Mouse (Mus musculus) adrenal gland, postnatal 0 days (tissue): ENCODE data around the gene Krtcap2. TPM values are rescaled to one million over a fixed set of nuclear protein-coding genes. Genes with fewer than 3 reads are reported as not detected.
A peak's percentile ranks its signal among the peaks of the same experiment; 100 is the strongest.

Experiments
- microRNA-seq: library from miRNA; unstranded; fragments of <30 nt; microRNA quantifications from one replicate; pipeline ENCODE4, GENCODE M21; 2016; ENCODE audit warnings: borderline replicate concordance; ENCODE audit not compliant: insufficient number of aligned reads
- polyA plus RNA-seq: library from polyadenylated mRNA; unstranded; fragments of >200 nt; fragmentation: Nextera tagmentation; extraction: Ambion mirVana; gene quantifications from 2 replicates; pipeline ENCODE4 v1.2.1, GENCODE M21; 2015

Gene Krtcap2
- polyA plus RNA-seq = 301 and 333 TPM in 2 replicates

GRCm38 (mm10) chr3:89245688-89246171 lies at the start of gene Krtcap2:
Krtcap2 (plus strand) TSS chr3:89245966.

GRCm38 (mm10) chr3:89202253-89203141 lies 43.3 kb upstream of the Krtcap2 start, which contains the start of gene Gba:
Gba (plus strand) TSS chr3:89202928.

DNA sequence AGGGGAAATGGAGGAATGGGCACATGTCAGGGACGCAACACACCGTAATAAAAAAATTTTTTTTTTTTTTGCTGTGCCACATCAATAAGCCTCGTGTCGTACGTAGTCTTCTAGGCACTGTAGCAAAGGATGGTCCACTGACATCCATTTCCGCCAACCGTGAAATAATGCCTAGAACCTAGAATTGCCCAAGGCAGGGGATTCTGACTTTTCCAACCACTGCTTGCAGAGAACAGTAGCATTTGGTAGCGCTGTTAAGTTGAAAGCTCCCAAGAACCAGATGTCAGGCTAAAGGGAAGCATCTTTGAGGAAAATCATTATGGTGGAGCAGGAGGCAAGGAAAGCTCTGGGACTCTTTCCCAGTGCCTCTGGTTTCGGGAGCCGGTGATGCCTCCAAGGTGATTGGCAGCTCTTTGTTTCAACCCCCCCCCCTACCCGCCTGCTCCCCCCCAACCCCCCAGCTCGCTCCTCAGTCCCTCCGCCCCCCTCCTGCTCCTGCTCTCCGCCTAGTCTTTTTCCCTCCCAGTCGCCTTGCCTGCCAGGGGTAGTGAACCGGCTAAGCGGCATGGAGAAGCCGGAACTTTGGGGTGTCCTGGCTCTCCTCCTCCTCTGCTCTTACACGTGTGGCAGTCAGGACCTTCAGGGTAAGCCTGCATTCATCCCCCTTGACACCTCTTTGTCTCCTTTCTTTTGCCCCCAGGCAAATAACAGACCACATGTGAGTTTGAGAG lies 30.9 kb upstream of the Krtcap2 start, which contains the start of gene Thbs3:
Gene Thbs3 (plus strand): TSS at position 500 of the 731 bp plus-strand sequence.

DNA sequence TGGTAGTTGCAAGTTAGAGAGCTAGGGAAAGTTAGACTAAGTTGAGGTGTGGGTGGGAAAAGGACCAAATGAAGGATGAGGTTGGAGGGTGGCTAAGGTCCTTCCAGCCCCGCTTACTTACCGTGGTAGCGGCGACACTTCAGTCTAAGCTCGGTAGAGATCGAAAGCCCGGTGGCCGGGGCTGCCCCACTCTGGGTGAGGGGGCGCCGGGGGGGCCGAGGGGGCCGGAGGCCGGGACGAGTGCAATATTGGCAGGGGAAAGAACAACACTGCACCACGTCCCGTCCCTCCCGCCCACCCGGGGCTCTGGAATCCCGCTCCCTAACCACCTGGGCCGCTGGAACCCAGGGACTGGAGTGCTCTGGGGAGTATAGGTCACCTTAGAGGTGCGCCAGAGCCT lies 18.9 kb upstream of the Krtcap2 start, which contains the start of gene Mtx1:
Gene Mtx1 (minus strand): TSS at position 189 of the 400 bp plus-strand sequence.

DNA sequence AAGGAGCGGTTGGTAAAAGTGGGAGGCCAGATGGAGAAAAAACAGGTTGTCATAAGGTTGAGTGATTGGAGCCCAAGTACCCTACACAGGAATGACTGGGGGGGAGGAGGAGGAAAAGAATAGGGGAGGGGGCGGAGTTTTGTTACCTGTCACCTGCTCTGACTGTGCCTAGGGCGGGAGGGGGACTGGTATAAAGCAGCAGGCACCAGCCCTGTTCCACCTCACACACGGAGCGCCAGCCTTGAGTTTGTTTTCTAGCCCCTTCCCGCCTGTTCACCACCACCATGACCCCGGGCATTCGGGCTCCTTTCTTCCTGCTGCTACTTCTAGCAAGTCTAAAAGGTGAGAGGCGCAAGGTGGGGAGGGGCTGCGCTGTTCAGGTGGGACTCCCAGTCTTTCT lies 16.9 kb upstream of the Krtcap2 start, which contains the start of gene Muc1:
Gene Muc1 (plus strand): TSS at position 222 of the 400 bp plus-strand sequence.

GRCm38 (mm10) chr3:89246261-89247100 lies 715 bp downstream of the Krtcap2 start, which contains the start of gene Trim46:
Trim46 (minus strand) TSS chr3:89246309.

GRCm38 (mm10) chr3:89259076-89259475 lies 13.3 kb downstream of the Krtcap2 start, which contains the start of gene Dpm3:
Dpm3 (plus strand) TSS chr3:89259358.

GRCm38 (mm10) chr3:89270051-89270755 lies 24.4 kb downstream of the Krtcap2 start, which contains the start of gene Slc50a1:
Slc50a1 (minus strand) TSS chr3:89270570.

GRCm38 (mm10) chr3:89280606-89281511 lies 35.1 kb downstream of the Krtcap2 start, which contains the start of gene Efna1:
Efna1 (minus strand) TSS chr3:89281142.

Small RNA genes within 50 kb of the gene (microRNA-seq; reads per million reads assigned to microRNA genes)
- gene Mir92b = 83.0 reads per million, percentile 40 among the genes with 10 or more reads in this experiment

Other genes starting within 250 kb of the Krtcap2 start
- gene Rusc1, start 152.7 kb upstream of the Krtcap2 start, polyA plus RNA-seq = 21.4 and 28.7 TPM in 2 replicates
- 0.07 TPM in 1 of 2 replicates, not detected in the other for gene Gm43738, start 144.9 kb upstream of the Krtcap2 start, polyA plus RNA-seq
- gene Fdps, start 144.0 kb upstream of the Krtcap2 start, polyA plus RNA-seq = 166 and 200 TPM in 2 replicates
- 1.1 and 3.9 TPM in 2 replicates for gene Pklr, start 109.8 kb upstream of the Krtcap2 start, polyA plus RNA-seq
- gene Hcn3, start 85.8 kb upstream of the Krtcap2 start, polyA plus RNA-seq = 5.8 and 7.6 TPM in 2 replicates
- gene Clk2, start 81.2 kb upstream of the Krtcap2 start, polyA plus RNA-seq = 12.7 and 19.7 TPM in 2 replicates
- gene Scamp3, start 68.5 kb upstream of the Krtcap2 start, polyA plus RNA-seq = 75.6 and 121 TPM in 2 replicates
- gene Fam189b, start 62.8 kb upstream of the Krtcap2 start, polyA plus RNA-seq = 22.3 and 31.0 TPM in 2 replicates
- gene Gba, start 43.0 kb upstream of the Krtcap2 start, polyA plus RNA-seq = 38.2 and 55.0 TPM in 2 replicates
- gene Thbs3, start 30.8 kb upstream of the Krtcap2 start, polyA plus RNA-seq = 34.1 and 36.8 TPM in 2 replicates
- 176 and 209 TPM in 2 replicates for gene Mtx1, start 18.9 kb upstream of the Krtcap2 start, polyA plus RNA-seq
- 0.90 and 0.91 TPM in 2 replicates for gene Muc1, start 16.9 kb upstream of the Krtcap2 start, polyA plus RNA-seq
- 2.4 and 7.3 TPM in 2 replicates for gene Trim46, start 343 bp downstream of the Krtcap2 start, polyA plus RNA-seq
- 221 and 274 TPM in 2 replicates for gene Dpm3, start 13.4 kb downstream of the Krtcap2 start, polyA plus RNA-seq
- gene Slc50a1, start 24.6 kb downstream of the Krtcap2 start, polyA plus RNA-seq = 111 and 136 TPM in 2 replicates
- 24.9 and 28.6 TPM in 2 replicates for gene Efna1, start 35.2 kb downstream of the Krtcap2 start, polyA plus RNA-seq
- 2.8 and 8.6 TPM in 2 replicates for gene Efna3, start 77.0 kb downstream of the Krtcap2 start, polyA plus RNA-seq
- 4.9 and 6.7 TPM in 2 replicates for gene Efna4, start 92.1 kb downstream of the Krtcap2 start, polyA plus RNA-seq
- gene Adam15, start 104.0 kb downstream of the Krtcap2 start, polyA plus RNA-seq = 53.7 and 56.4 TPM in 2 replicates
- 0.07 and 0.13 TPM in 2 replicates for gene Dcst2, start 116.0 kb downstream of the Krtcap2 start, polyA plus RNA-seq
- gene Dcst1, start 119.3 kb downstream of the Krtcap2 start, polyA plus RNA-seq = 0.22 and 0.35 TPM in 2 replicates
- gene Zbtb7b, start 148.8 kb downstream of the Krtcap2 start, polyA plus RNA-seq = 1.8 and 3.6 TPM in 2 replicates
- not detected in 2 replicates for gene Lenep, start 156.8 kb downstream of the Krtcap2 start, polyA plus RNA-seq
- gene Flad1, start 165.9 kb downstream of the Krtcap2 start, polyA plus RNA-seq = 14.7 and 24.0 TPM in 2 replicates
- 213 and 238 TPM in 2 replicates for gene Cks1b, start 172.4 kb downstream of the Krtcap2 start, polyA plus RNA-seq
- 85.7 and 99.5 TPM in 2 replicates for gene Shc1, start 172.5 kb downstream of the Krtcap2 start, polyA plus RNA-seq
- gene Pygo2, start 184.2 kb downstream of the Krtcap2 start, polyA plus RNA-seq = 19.8 and 23.7 TPM in 2 replicates
- gene Pbxip1, start 190.7 kb downstream of the Krtcap2 start, polyA plus RNA-seq = 26.9 and 45.2 TPM in 2 replicates
- gene Pmvk, start 208.6 kb downstream of the Krtcap2 start, polyA plus RNA-seq = 28.5 and 31.1 TPM in 2 replicates